Mouse (Mus musculus): ENCODE measurements around the gene Zfp746. TPM values are rescaled to one million over a fixed set of nuclear protein-coding genes. Genes with fewer than 3 reads are reported as not detected.

Zfp746 gene
- polyA plus RNA-seq, 1 experiment: 20.0 TPM

- Histone ChIP-seq H3K9me3 (replicated peaks; ENCODE audit: control insufficient read depth, insufficient read depth, low read length, poor library complexity, severe bottlenecking) (peaks cover 7% of the 10 kb centered on the region; the same call in 1 of the 2 replicates), H3K36me3 (ENCODE audit: control insufficient read depth, insufficient read depth, low read length, poor library complexity, severe bottlenecking) (peaks cover 4% of the 10 kb centered on the region), H3K9ac (ENCODE audit: low read depth, poor library complexity, severe bottlenecking) (no peak overlapping the region), H3K27ac (ENCODE audit: insufficient read depth, low read length) (no peak overlapping the region), H3K27me3 (ENCODE audit: control insufficient read depth, insufficient read depth, low read length, poor library complexity, severe bottlenecking) (no peaks in the 10 kb centered on the region), H3K4me1 (ENCODE audit: control insufficient read depth, insufficient read depth, low read length) (no peaks in the 10 kb centered on the region), H3K4me3 (ENCODE audit: low read depth, low read length) (no peak overlapping the region)
- TF ChIP-seq POLR2A (IDR thresholded peaks at IDR 0.05; ENCODE audit: insufficient read depth, low read length): no peak
- TF ChIP-seq EP300 (IDR thresholded peaks at IDR 0.05; ENCODE audit: insufficient read depth, low read depth, low read length): no peak
- TF ChIP-seq CTCF (IDR thresholded peaks at IDR 0.05; ENCODE audit: low read depth, low read length): no peak
These were observed 60.3 kb downstream of the Zfp746 start for GRCm38 (mm10) chr6:48025905-48026660.

GRCm38 (mm10) chr6:48024994-48025345, 61.4 kb downstream of the Zfp746 start:
- Histone ChIP-seq H3K4me3 (ENCODE audit: low read depth, low read length) (peak overlapping the region; percentile 42), H3K4me1 (ENCODE audit: control insufficient read depth, insufficient read depth, low read length) (no peaks in the 10 kb centered on the region), H3K9me3 (replicated peaks; ENCODE audit: control insufficient read depth, insufficient read depth, low read length, poor library complexity, severe bottlenecking) (peaks cover 7% of the 10 kb centered on the region; the same call in 1 of the 2 replicates), H3K36me3 (ENCODE audit: control insufficient read depth, insufficient read depth, low read length, poor library complexity, severe bottlenecking) (peaks cover 4% of the 10 kb centered on the region), H3K9ac (ENCODE audit: low read depth, poor library complexity, severe bottlenecking) (no peak overlapping the region), H3K27ac (ENCODE audit: insufficient read depth, low read length) (no peak overlapping the region), H3K27me3 (ENCODE audit: control insufficient read depth, insufficient read depth, low read length, poor library complexity, severe bottlenecking) (no peaks in the 10 kb centered on the region)
- TF ChIP-seq CTCF (IDR thresholded peaks at IDR 0.05; ENCODE audit: low read depth, low read length): no peak
- no peak for TF ChIP-seq EP300 (IDR thresholded peaks at IDR 0.05; ENCODE audit: insufficient read depth, low read depth, low read length)
- TF ChIP-seq POLR2A (IDR thresholded peaks at IDR 0.05; ENCODE audit: insufficient read depth, low read length): no peak

GRCm38 (mm10) chr6:48024330-48024993, 61.9 kb downstream of the Zfp746 start:
- Histone ChIP-seq H3K9me3 (replicated peaks; ENCODE audit: control insufficient read depth, insufficient read depth, low read length, poor library complexity, severe bottlenecking) (peaks cover 7% of the 10 kb centered on the region; the same call in 1 of the 2 replicates), H3K4me1 (ENCODE audit: control insufficient read depth, insufficient read depth, low read length) (no peaks in the 10 kb centered on the region), H3K9ac (ENCODE audit: low read depth, poor library complexity, severe bottlenecking) (0 out of 2 replicates have a peak overlapping the region, but pooled peaks have one; percentile 8), H3K36me3 (ENCODE audit: control insufficient read depth, insufficient read depth, low read length, poor library complexity, severe bottlenecking) (peaks cover 4% of the 10 kb centered on the region), H3K27me3 (ENCODE audit: control insufficient read depth, insufficient read depth, low read length, poor library complexity, severe bottlenecking) (no peaks in the 10 kb centered on the region), H3K4me3 (ENCODE audit: low read depth, low read length) (peak overlapping the region; percentile 42), H3K27ac (ENCODE audit: insufficient read depth, low read length) (no peak overlapping the region)
- TF ChIP-seq CTCF (IDR thresholded peaks at IDR 0.05; ENCODE audit: low read depth, low read length) (peak; percentile 18), POLR2A (IDR thresholded peaks at IDR 0.05; ENCODE audit: insufficient read depth, low read length) (no peak), EP300 (IDR thresholded peaks at IDR 0.05; ENCODE audit: insufficient read depth, low read depth, low read length) (0 out of 2 replicates have a peak, but pooled peaks have one; percentile 19)

- Histone ChIP-seq H3K4me3 (ENCODE audit: low read depth, low read length) (no peak overlapping the region), H3K9ac (ENCODE audit: low read depth, poor library complexity, severe bottlenecking) (no peak overlapping the region), H3K36me3 (ENCODE audit: control insufficient read depth, insufficient read depth, low read length, poor library complexity, severe bottlenecking) (no peaks in the 10 kb centered on the region), H3K4me1 (ENCODE audit: control insufficient read depth, insufficient read depth, low read length) (no peaks in the 10 kb centered on the region), H3K27ac (ENCODE audit: insufficient read depth, low read length) (no peak overlapping the region), H3K9me3 (replicated peaks; ENCODE audit: control insufficient read depth, insufficient read depth, low read length, poor library complexity, severe bottlenecking) (peaks cover 7% of the 10 kb centered on the region; the same call in 1 of the 2 replicates), H3K27me3 (ENCODE audit: control insufficient read depth, insufficient read depth, low read length, poor library complexity, severe bottlenecking) (no peaks in the 10 kb centered on the region)
- no peak for TF ChIP-seq CTCF (IDR thresholded peaks at IDR 0.05; ENCODE audit: low read depth, low read length)
- no peak for TF ChIP-seq EP300 (IDR thresholded peaks at IDR 0.05; ENCODE audit: insufficient read depth, low read depth, low read length)
- TF ChIP-seq POLR2A (IDR thresholded peaks at IDR 0.05; ENCODE audit: insufficient read depth, low read length): no peak
These were observed 63.7 kb downstream of the Zfp746 start for GRCm38 (mm10) chr6:48022672-48023071.

- Histone ChIP-seq H3K9ac (ENCODE audit: low read depth, poor library complexity, severe bottlenecking) (no peak overlapping the region), H3K27me3 (ENCODE audit: control insufficient read depth, insufficient read depth, low read length, poor library complexity, severe bottlenecking) (no peaks in the 10 kb centered on the region), H3K4me3 (ENCODE audit: low read depth, low read length) (no peak overlapping the region), H3K27ac (ENCODE audit: insufficient read depth, low read length) (no peak overlapping the region), H3K36me3 (ENCODE audit: control insufficient read depth, insufficient read depth, low read length, poor library complexity, severe bottlenecking) (no peaks in the 10 kb centered on the region), H3K4me1 (ENCODE audit: control insufficient read depth, insufficient read depth, low read length) (no peaks in the 10 kb centered on the region), H3K9me3 (replicated peaks; ENCODE audit: control insufficient read depth, insufficient read depth, low read length, poor library complexity, severe bottlenecking) (peaks cover 5% of the 10 kb centered on the region; the same call in 1 of the 2 replicates)
- TF ChIP-seq CTCF (IDR thresholded peaks at IDR 0.05; ENCODE audit: low read depth, low read length): no peak
- TF ChIP-seq EP300 (IDR thresholded peaks at IDR 0.05; ENCODE audit: insufficient read depth, low read depth, low read length): no peak
- no peak for TF ChIP-seq POLR2A (IDR thresholded peaks at IDR 0.05; ENCODE audit: insufficient read depth, low read length)
These were observed 64.7 kb downstream of the Zfp746 start for GRCm38 (mm10) chr6:48021678-48022077.

- Histone ChIP-seq H3K27me3 (ENCODE audit: control insufficient read depth, insufficient read depth, low read length, poor library complexity, severe bottlenecking) (no peaks in the 10 kb centered on the region), H3K9me3 (replicated peaks; ENCODE audit: control insufficient read depth, insufficient read depth, low read length, poor library complexity, severe bottlenecking) (peaks cover 5% of the 10 kb centered on the region; the same call in 1 of the 2 replicates), H3K4me1 (ENCODE audit: control insufficient read depth, insufficient read depth, low read length) (no peaks in the 10 kb centered on the region), H3K9ac (ENCODE audit: low read depth, poor library complexity, severe bottlenecking) (no peak overlapping the region), H3K27ac (ENCODE audit: insufficient read depth, low read length) (no peak overlapping the region), H3K36me3 (ENCODE audit: control insufficient read depth, insufficient read depth, low read length, poor library complexity, severe bottlenecking) (no peaks in the 10 kb centered on the region), H3K4me3 (ENCODE audit: low read depth, low read length) (no peak overlapping the region)
- TF ChIP-seq POLR2A (IDR thresholded peaks at IDR 0.05; ENCODE audit: insufficient read depth, low read length) (no peak), CTCF (IDR thresholded peaks at IDR 0.05; ENCODE audit: low read depth, low read length) (no peak), EP300 (IDR thresholded peaks at IDR 0.05; ENCODE audit: insufficient read depth, low read depth, low read length) (no peak)
These were observed 66.4 kb downstream of the Zfp746 start for GRCm38 (mm10) chr6:48020006-48020405.

All from ES-Bruce4 (cell line).